ENCODE assay signal across 8 mouse cellular contexts in genomic region chr13:72630501-72631372, GRCm38 (mm10). TPM values are rescaled to one million over a fixed set of nuclear protein-coding genes. Genes with fewer than 3 reads are reported as not detected.
A peak's percentile ranks its signal among the peaks of the same experiment; 100 is the strongest.
DNase-seq lines count a peak whose midpoint lies in the region; ATAC-seq and TF ChIP-seq lines count a peak whose summit lies in the region.

No protein-coding gene starts in this region.

- peaks cover 97% of the 10 kb centered on the region for H3K27me3 ChIP-seq in intestine, embryonic 14.5 days (replicated peaks; ENCODE audit: control insufficient read depth, insufficient read depth, low read length)
- peaks cover 94% of the 10 kb centered on the region for H3K27me3 ChIP-seq in intestine, postnatal 0 days (replicated peaks; ENCODE audit: control insufficient read depth, insufficient read depth, low read length)
- H3K27me3 ChIP-seq in forebrain, embryonic 14.5 days (replicated peaks; ENCODE audit: control insufficient read depth, insufficient read depth, low read length), result peaks cover 97% of the 10 kb centered on the region
- H3K27me3 ChIP-seq in midbrain, embryonic 14.5 days (ENCODE audit: control insufficient read depth, insufficient read depth, low read length), result peaks cover 10% of the 10 kb centered on the region; the same call in 1 of the 2 replicates

- peak; percentile 63 for DNase-seq in intestine, embryonic 14.5 days (ENCODE audit: low spot score)
- DNase-seq in NIH3T3 (ENCODE audit: low read depth), result peak; percentile 50
- DNase-seq in forebrain, embryonic 14.5 days (ENCODE audit: low spot score), result no peak
- DNase-seq in midbrain, embryonic 14.5 days, result peak; percentile 64
- DNase-seq in thymus, postnatal 4 days, result no peak
- DNase-seq in cerebellum, adult 11 months, result no peak
- DNase-seq in adrenal gland, postnatal 4 days (ENCODE audit: low spot score in 2 of 2), result no peak

- H3K4me1 ChIP-seq in intestine, embryonic 14.5 days (replicated peaks; ENCODE audit: control insufficient read depth, insufficient read depth, low read length), result 0 out of 2 replicates have a peak, but pooled peaks cover 4% of the 10 kb centered on the region
- no peaks in the 10 kb centered on the region; the same call in 1 of the 2 replicates for H3K4me1 ChIP-seq in intestine, postnatal 0 days (replicated peaks; ENCODE audit: control insufficient read depth, insufficient read depth, low read length)
- H3K4me1 ChIP-seq in forebrain, embryonic 14.5 days (ENCODE audit: control insufficient read depth, insufficient read depth, low read length), result peaks cover 10% of the 10 kb centered on the region
- H3K4me1 ChIP-seq in midbrain, embryonic 14.5 days (ENCODE audit: control insufficient read depth, insufficient read depth, low read length), result peaks cover 33% of the 10 kb centered on the region

- TF ChIP-seq CTCF in intestine, postnatal 0 days (IDR thresholded peaks at IDR 0.05; ENCODE audit: low read depth), result no peak

- no peaks in the 10 kb centered on the region for H3K36me3 ChIP-seq in intestine, embryonic 14.5 days (ENCODE audit: control insufficient read depth, insufficient read depth, low read length)
- H3K36me3 ChIP-seq in intestine, postnatal 0 days (ENCODE audit: control insufficient read depth, insufficient read depth), result no peaks in the 10 kb centered on the region
- H3K36me3 ChIP-seq in forebrain, embryonic 14.5 days (ENCODE audit: control insufficient read depth, insufficient read depth, low read length), result no peaks in the 10 kb centered on the region
- peaks cover 28% of the 10 kb centered on the region for H3K36me3 ChIP-seq in midbrain, embryonic 14.5 days (ENCODE audit: control insufficient read depth, insufficient read depth, low read length)

- H3K4me2 ChIP-seq in intestine, embryonic 14.5 days (ENCODE audit: low read length), result no peak overlapping the region; the same call in 1 of the 2 replicates
- H3K4me2 ChIP-seq in intestine, postnatal 0 days (replicated peaks; ENCODE audit: low read depth), result no peak overlapping the region
- peak overlapping the region; percentile 31 for H3K4me2 ChIP-seq in forebrain, embryonic 14.5 days (ENCODE audit: low read length)
- H3K4me2 ChIP-seq in midbrain, embryonic 14.5 days (ENCODE audit: low read length), result peak overlapping the region; percentile 79

- H3K9me3 ChIP-seq in intestine, embryonic 14.5 days (ENCODE audit: control insufficient read depth, low read length), result no peaks in the 10 kb centered on the region
- H3K9me3 ChIP-seq in intestine, postnatal 0 days (ENCODE audit: control insufficient read depth), result no peaks in the 10 kb centered on the region
- no peaks in the 10 kb centered on the region for H3K9me3 ChIP-seq in forebrain, embryonic 14.5 days (replicated peaks; ENCODE audit: control insufficient read depth, low read length)
- H3K9me3 ChIP-seq in midbrain, embryonic 14.5 days (ENCODE audit: control insufficient read depth, low read length), result no peaks in the 10 kb centered on the region

- H3K9ac ChIP-seq in intestine, embryonic 14.5 days (ENCODE audit: low read length), result no peak overlapping the region
- H3K9ac ChIP-seq in intestine, postnatal 0 days (ENCODE audit: low read depth, low read length), result no peak overlapping the region
- 0 out of 2 replicates have a peak overlapping the region, but pooled peaks have one; percentile 5 for H3K9ac ChIP-seq in forebrain, embryonic 14.5 days (ENCODE audit: low read length)
- H3K9ac ChIP-seq in midbrain, embryonic 14.5 days (replicated peaks; ENCODE audit: low read length), result peak overlapping the region; percentile 92

- no peak for ATAC-seq in intestine, embryonic 14.5 days (replicated peaks; ENCODE audit: low FRiP score, low TSS enrichment, low read depth)
- ATAC-seq in intestine, postnatal 0 days, result no peak
- ATAC-seq in forebrain, embryonic 14.5 days, result no peak
- ATAC-seq in midbrain, embryonic 14.5 days (ENCODE audit: low FRiP score, low TSS enrichment), result no peak

- 7% methylated on average over 60 of the region's 60 CpGs for WGBS in intestine, embryonic 14.5 days
- 15% methylated on average over 60 of the region's 60 CpGs for WGBS in intestine, postnatal 0 days
- 2% methylated on average over 60 of the region's 60 CpGs for WGBS in forebrain, embryonic 14.5 days
- under 1% methylated on average over 60 of the region's 60 CpGs for WGBS in midbrain, embryonic 14.5 days

- H3K4me3 ChIP-seq in intestine, embryonic 14.5 days (ENCODE audit: low read depth, low read length), result no peak overlapping the region
- no peak overlapping the region; the same call in 1 of the 2 replicates for H3K4me3 ChIP-seq in intestine, postnatal 0 days (ENCODE audit: low read depth, low read length)
- peak overlapping the region; percentile 16 for H3K4me3 ChIP-seq in forebrain, embryonic 14.5 days (ENCODE audit: low read depth, low read length)
- H3K4me3 ChIP-seq in midbrain, embryonic 14.5 days (replicated peaks; ENCODE audit: low read depth, low read length), result peak overlapping the region; percentile 75

- no peak overlapping the region for H3K27ac ChIP-seq in intestine, embryonic 14.5 days (ENCODE audit: low read depth)
- no peak overlapping the region for H3K27ac ChIP-seq in intestine, postnatal 0 days (ENCODE audit: low read depth, low read length)
- no peak overlapping the region for H3K27ac ChIP-seq in forebrain, embryonic 14.5 days (ENCODE audit: low read depth, low read length)
- peak overlapping the region; percentile 94 for H3K27ac ChIP-seq in midbrain, embryonic 14.5 days (replicated peaks; ENCODE audit: low read depth, low read length)

RNA-seq across cellular contexts. Expression of gene Irx2, which starts 2.1 kb away (rescaled TPM):
- 0.22 and 0.74 TPM in 2 replicates for polyA plus RNA-seq in intestine, embryonic 14.5 days (2014; fragmentation: Nextera tagmentation; extraction: Ambion mirVana)
- 0.14 TPM in 1 of 2 replicates, not detected in the other for polyA plus RNA-seq in intestine, postnatal 0 days (2015; fragmentation: Nextera tagmentation; extraction: Ambion mirVana)
- 1.9 and 2.4 TPM in 2 replicates for polyA plus RNA-seq in forebrain, embryonic 14.5 days (2014; fragmentation: Nextera tagmentation; extraction: Ambion mirVana)
- polyA plus RNA-seq in midbrain, embryonic 14.5 days (2014; fragmentation: Nextera tagmentation; extraction: Ambion mirVana), result 57.1 and 64.8 TPM in 2 replicates
- total RNA-seq in adrenal gland, postnatal 4 days (2021), result 1 to 10 TPM; 1.8 to 4.9 TPM

Comparison
In these comparisons a context has a peak if more than half of its experiments do, and no peak if none do; other contexts are left out.
1. DNase-seq: peak in intestine, embryonic 14.5 days (single experiment), NIH3T3 (single experiment) and midbrain, embryonic 14.5 days (single experiment); none in forebrain, embryonic 14.5 days (single experiment), thymus, postnatal 4 days (single experiment), cerebellum, adult 11 months (single experiment) and adrenal gland, postnatal 4 days (0 of 2).
2. H3K4me2 ChIP-seq: peak in forebrain, embryonic 14.5 days (single experiment) and midbrain, embryonic 14.5 days (single experiment); none in intestine, embryonic 14.5 days (single experiment) and intestine, postnatal 0 days (single experiment).
3. H3K4me3 ChIP-seq: peak in forebrain, embryonic 14.5 days (single experiment) and midbrain, embryonic 14.5 days (single experiment); none in intestine, embryonic 14.5 days (single experiment) and intestine, postnatal 0 days (single experiment).
4. H3K9ac ChIP-seq: peak in forebrain, embryonic 14.5 days (single experiment) and midbrain, embryonic 14.5 days (single experiment); none in intestine, embryonic 14.5 days (single experiment) and intestine, postnatal 0 days (single experiment).
5. RNA of gene Irx2, which starts 2.1 kb away (polyA plus RNA-seq): 57.1 to 64.8 TPM in midbrain, embryonic 14.5 days; 1.9 to 2.4 TPM in forebrain, embryonic 14.5 days, 0.22 to 0.74 TPM in intestine, embryonic 14.5 days and 0.14 TPM in intestine, postnatal 0 days; every median in the first group is over 10 times any median in the second.